Mouse (Mus musculus) adipocyte (in vitro differentiated cells): ENCODE data around the gene Tespa1.
"Not testable (repeated sequence)": the region's sequence is repeated elsewhere in the genome, so short reads cannot be mapped to it uniquely, and the experiment has no call there.

Experiments
- DNase-seq: peaks from one replicate; pipeline ENCODE4 v3.0.0-alpha.2; 2016; ENCODE audit warnings: low spot score

Gene Tespa1

GRCm38 (mm10) chr10:130322637-130323036 lies at the start of gene Tespa1:
Gene Tespa1 (plus strand): TSS chr10:130322870.
- no peak for DNase-seq

- no peak for DNase-seq
Observed at GRCm38 (mm10) chr10:130275759-130276158, 46.9 kb upstream of the Tespa1 start.

GRCm38 (mm10) chr10:130276496-130276895 lies 46.2 kb upstream of the Tespa1 start:
- no peak for DNase-seq

GRCm38 (mm10) chr10:130280066-130280465 lies 42.6 kb upstream of the Tespa1 start, which contains the start of gene Neurod4:
Gene Neurod4 (minus strand): TSS chr10:130280240.
- DNase-seq = peak; percentile 19

- DNase-seq = no peak
Observed at GRCm38 (mm10) chr10:130281982-130282449, 40.7 kb upstream of the Tespa1 start.

- DNase-seq = no peak
Observed at GRCm38 (mm10) chr10:130287201-130287600, 35.5 kb upstream of the Tespa1 start.

GRCm38 (mm10) chr10:130288007-130288406 lies 34.7 kb upstream of the Tespa1 start:
- DNase-seq = no peak

- DNase-seq = no peak
Observed at GRCm38 (mm10) chr10:130293741-130294408, 28.8 kb upstream of the Tespa1 start.

GRCm38 (mm10) chr10:130298748-130299147 lies 23.9 kb upstream of the Tespa1 start:
- DNase-seq = peak; percentile 51

- DNase-seq = not testable (repeated sequence)
Observed at GRCm38 (mm10) chr10:130304138-130304537, 18.5 kb upstream of the Tespa1 start.

GRCm38 (mm10) chr10:130311534-130312227 lies 11.0 kb upstream of the Tespa1 start:
- no peak for DNase-seq

- DNase-seq = peak; percentile 21
Observed at GRCm38 (mm10) chr10:130313531-130313930, 9.1 kb upstream of the Tespa1 start.

- DNase-seq = peak; percentile 46
Observed at GRCm38 (mm10) chr10:130314110-130314829, 8.4 kb upstream of the Tespa1 start.

- no peak for DNase-seq
Observed at GRCm38 (mm10) chr10:130315846-130316245, 6.8 kb upstream of the Tespa1 start.

- no peak for DNase-seq
Observed at GRCm38 (mm10) chr10:130318720-130319119, 4.0 kb upstream of the Tespa1 start.

- no peak for DNase-seq
Observed at GRCm38 (mm10) chr10:130320715-130321114, 2.0 kb upstream of the Tespa1 start.

GRCm38 (mm10) chr10:130322062-130322461 lies 608 bp upstream of the Tespa1 start:
- no peak for DNase-seq

GRCm38 (mm10) chr10:130324243-130324642 lies 1.6 kb downstream of the Tespa1 start:
- DNase-seq = no peak

- DNase-seq = no peak
Observed at GRCm38 (mm10) chr10:130330711-130331110, 8.0 kb downstream of the Tespa1 start.

GRCm38 (mm10) chr10:130336385-130336784 lies 13.7 kb downstream of the Tespa1 start:
- DNase-seq = no peak

GRCm38 (mm10) chr10:130337581-130337980 lies 14.9 kb downstream of the Tespa1 start:
- no peak for DNase-seq

- not testable (repeated sequence) for DNase-seq
Observed at GRCm38 (mm10) chr10:130340050-130340449, 17.4 kb downstream of the Tespa1 start.

- no peak for DNase-seq
Observed at GRCm38 (mm10) chr10:130344056-130344455, 21.4 kb downstream of the Tespa1 start.
